Mouse (Mus musculus) brown adipose tissue, adult 24 weeks (tissue): ENCODE results near the gene Gm9508. TPM values are rescaled to one million over a fixed set of nuclear protein-coding genes. Genes with fewer than 3 reads are reported as not detected.

Experiments
- H3K27ac ChIP-seq: fragments of 200-500 bp; replicated peaks from 2 replicates; pipeline ENCODE4 v1.5.1; 2012; ENCODE audit warnings: low read depth, mild to moderate bottlenecking, low read length
- H3K4me1 ChIP-seq: fragments of 200-500 bp; 2 replicates; pipeline ENCODE4 v1.6.1; 2012; ENCODE audit warnings: low read length, mixed read lengths; ENCODE audit not compliant: control insufficient read depth, insufficient read depth, insufficient read length
- H3K4me3 ChIP-seq: fragments of 200-500 bp; 2 replicates; pipeline ENCODE4 v1.5.1; 2012; ENCODE audit warnings: low read depth, mild to moderate bottlenecking, low read length, moderate library complexity; ENCODE audit not compliant: insufficient read depth
- polyA plus RNA-seq: library from polyadenylated mRNA; stranded (reverse); fragments of >200 nt; gene quantifications from 2 replicates; pipeline ENCODE4 v1.2.4, GENCODE M21; 2012; ENCODE audit not compliant: missing spikeins, insufficient read depth, insufficient read length

Gm9508 gene
- polyA plus RNA-seq, 1 experiment = not detected

- Histone ChIP-seq H3K27ac (no peak overlapping the region), H3K4me3 (no peak overlapping the region), H3K4me1 (no peaks in the 10 kb centered on the region)
Observed at GRCm38 (mm10) chr10:77687021-77687420, 10.0 kb downstream of the Gm9508 start.

- H3K27ac ChIP-seq = no peak within 1 kb of the TSS
- H3K4me3 ChIP-seq = no peak within 1 kb of the TSS
- H3K4me1 ChIP-seq = no peaks in the 10 kb centered on the region
Observed at GRCm38 (mm10) chr10:77685895-77686664, 11.0 kb downstream of the Gm9508 start, which contains the start of gene Tspear. Tspear (plus strand) TSS chr10:77686569.

GRCm38 (mm10) chr10:77684181-77684580 is 12.9 kb downstream of the Gm9508 start:
- Histone ChIP-seq H3K4me1 (no peaks in the 10 kb centered on the region), H3K4me3 (no peak overlapping the region), H3K27ac (no peak overlapping the region)

GRCm38 (mm10) chr10:77682994-77683393 is 14.0 kb downstream of the Gm9508 start:
- no peaks in the 10 kb centered on the region for H3K4me1 ChIP-seq
- H3K4me3 ChIP-seq = no peak overlapping the region
- no peak overlapping the region for H3K27ac ChIP-seq

GRCm38 (mm10) chr10:77677562-77677961 is 19.5 kb downstream of the Gm9508 start:
- Histone ChIP-seq H3K4me3 (no peak overlapping the region), H3K4me1 (no peaks in the 10 kb centered on the region), H3K27ac (no peak overlapping the region)

- Histone ChIP-seq H3K27ac (no peak overlapping the region), H3K4me1 (no peaks in the 10 kb centered on the region), H3K4me3 (no peak overlapping the region)
Observed at GRCm38 (mm10) chr10:77673765-77674164, 23.3 kb downstream of the Gm9508 start.

- Histone ChIP-seq H3K4me1 (no peaks in the 10 kb centered on the region; the same call in 1 of the 2 replicates), H3K27ac (no peak overlapping the region), H3K4me3 (no peak overlapping the region)
Observed at GRCm38 (mm10) chr10:77671519-77671918, 25.5 kb downstream of the Gm9508 start.

- H3K4me3 ChIP-seq = no peak overlapping the region
- H3K4me1 ChIP-seq = no peaks in the 10 kb centered on the region; the same call in 1 of the 2 replicates
- H3K27ac ChIP-seq = no peak overlapping the region
Observed at GRCm38 (mm10) chr10:77670710-77671109, 26.3 kb downstream of the Gm9508 start.

GRCm38 (mm10) chr10:77667402-77667801 is 29.6 kb downstream of the Gm9508 start:
- Histone ChIP-seq H3K4me1 (no peaks in the 10 kb centered on the region; the same call in 1 of the 2 replicates), H3K4me3 (no peak overlapping the region), H3K27ac (no peak overlapping the region)

GRCm38 (mm10) chr10:77666342-77666741 is 30.7 kb downstream of the Gm9508 start:
- H3K4me1 ChIP-seq = no peaks in the 10 kb centered on the region; the same call in 1 of the 2 replicates
- H3K4me3 ChIP-seq = no peak overlapping the region
- H3K27ac ChIP-seq = no peak overlapping the region

GRCm38 (mm10) chr10:77663949-77664665 is 32.9 kb downstream of the Gm9508 start:
- Histone ChIP-seq H3K4me1 (no peaks in the 10 kb centered on the region; the same call in 1 of the 2 replicates), H3K27ac (no peak overlapping the region), H3K4me3 (no peak overlapping the region)

GRCm38 (mm10) chr10:77658286-77658994 is 38.6 kb downstream of the Gm9508 start:
- Histone ChIP-seq H3K4me3 (no peak overlapping the region), H3K27ac (no peak overlapping the region), H3K4me1 (no peaks in the 10 kb centered on the region)

GRCm38 (mm10) chr10:77652046-77652445 is 45.0 kb downstream of the Gm9508 start:
- no peak overlapping the region for H3K4me3 ChIP-seq
- H3K27ac ChIP-seq = no peak overlapping the region
- no peaks in the 10 kb centered on the region for H3K4me1 ChIP-seq

GRCm38 (mm10) chr10:77647901-77648300 is 49.1 kb downstream of the Gm9508 start:
- H3K4me3 ChIP-seq = no peak overlapping the region
- H3K4me1 ChIP-seq = no peaks in the 10 kb centered on the region
- H3K27ac ChIP-seq = no peak overlapping the region

GRCm38 (mm10) chr10:77647461-77647860 is 49.6 kb downstream of the Gm9508 start:
- Histone ChIP-seq H3K4me1 (no peaks in the 10 kb centered on the region), H3K4me3 (no peak overlapping the region), H3K27ac (no peak overlapping the region)
